Mouse (Mus musculus) cerebellum, adult (tissue): ENCODE measurements around the gene Nxpe4.
"Not testable (repeated sequence)": the region's sequence is repeated elsewhere in the genome, so short reads cannot be mapped to it uniquely, and the experiment has no call there.

Experiments
- ATAC-seq: cut with Nextera tagmentation; 2 replicates; pipeline ENCODE4 v1.9.2; 2017; ENCODE audit warnings: mild to moderate bottlenecking, moderate library complexity, mixed read lengths; ENCODE audit not compliant: insufficient number of reproducible peaks, low FRiP score, low TSS enrichment

Nxpe4 gene

GRCm38 (mm10) chr9:48403590-48404209 lies 241.9 kb downstream of the Nxpe4 start:
- ATAC-seq: no peak

- no peak for ATAC-seq
Measured at GRCm38 (mm10) chr9:48404687-48405086, 242.9 kb downstream of the Nxpe4 start.

- no peak for ATAC-seq
Measured at GRCm38 (mm10) chr9:48407549-48408327, 245.9 kb downstream of the Nxpe4 start.

- ATAC-seq: no peak
Measured at GRCm38 (mm10) chr9:48410217-48411035, 248.6 kb downstream of the Nxpe4 start.

GRCm38 (mm10) chr9:48413591-48413990 lies 251.8 kb downstream of the Nxpe4 start:
- ATAC-seq: no peak

- not testable (repeated sequence) for ATAC-seq
Measured at GRCm38 (mm10) chr9:48417366-48417765, 255.5 kb downstream of the Nxpe4 start.

- no peak for ATAC-seq
Measured at GRCm38 (mm10) chr9:48417994-48418393, 256.2 kb downstream of the Nxpe4 start.

- ATAC-seq: no peak
Measured at GRCm38 (mm10) chr9:48418397-48418796, 256.6 kb downstream of the Nxpe4 start.

- no peak for ATAC-seq
Measured at GRCm38 (mm10) chr9:48418829-48419228, 257.0 kb downstream of the Nxpe4 start.

GRCm38 (mm10) chr9:48420437-48420836 lies 258.6 kb downstream of the Nxpe4 start:
- no peak for ATAC-seq

- ATAC-seq: no peak
Measured at GRCm38 (mm10) chr9:48421029-48421428, 259.2 kb downstream of the Nxpe4 start.

- no peak for ATAC-seq
Measured at GRCm38 (mm10) chr9:48421561-48421960, 259.7 kb downstream of the Nxpe4 start.

- no peak for ATAC-seq
Measured at GRCm38 (mm10) chr9:48422382-48422781, 260.6 kb downstream of the Nxpe4 start.

- ATAC-seq: no peak
Measured at GRCm38 (mm10) chr9:48423256-48423655, 261.4 kb downstream of the Nxpe4 start.

GRCm38 (mm10) chr9:48427176-48427575 lies 265.4 kb downstream of the Nxpe4 start:
- no peak for ATAC-seq

GRCm38 (mm10) chr9:48432449-48432848 lies 270.6 kb downstream of the Nxpe4 start:
- no peak for ATAC-seq

- ATAC-seq: no peak
Measured at GRCm38 (mm10) chr9:48443873-48444272, 282.1 kb downstream of the Nxpe4 start.

- ATAC-seq: no peak
Measured at GRCm38 (mm10) chr9:48444821-48445220, 283.0 kb downstream of the Nxpe4 start.

GRCm38 (mm10) chr9:48447783-48448209 lies 286.0 kb downstream of the Nxpe4 start:
- ATAC-seq: no peak
